Mouse (Mus musculus) layer of hippocampus, adult 9-10 months (tissue): ENCODE results near the gene Aadacl3.

Source experiments
- DNase-seq: peaks from one replicate; pipeline ENCODE4 v3.0.0; 2022; ENCODE audit warnings: low spot score

The Aadacl3 gene

GRCm38 (mm10) chr4:144463656-144464055 is at the start of gene Aadacl3:
Gene Aadacl3 (minus strand): TSS chr4:144463756.
- no peak for DNase-seq

- DNase-seq = no peak
Measured at GRCm38 (mm10) chr4:144506518-144506917, 43.0 kb upstream of the Aadacl3 start.

- DNase-seq = no peak
Measured at GRCm38 (mm10) chr4:144493331-144493730, 29.8 kb upstream of the Aadacl3 start.

GRCm38 (mm10) chr4:144468091-144468490 is 4.5 kb upstream of the Aadacl3 start:
- no peak for DNase-seq

GRCm38 (mm10) chr4:144465206-144465605 is 1.6 kb upstream of the Aadacl3 start:
- no peak for DNase-seq

GRCm38 (mm10) chr4:144453217-144453616 is 10.3 kb downstream of the Aadacl3 start, which contains the start of gene Gm9944:
Gene Gm9944 (minus strand): TSS chr4:144453317.
- DNase-seq = no peak

- DNase-seq = no peak
Measured at GRCm38 (mm10) chr4:144448546-144448945, 15.0 kb downstream of the Aadacl3 start.

- DNase-seq = no peak
Measured at GRCm38 (mm10) chr4:144441582-144441981, 22.0 kb downstream of the Aadacl3 start.

GRCm38 (mm10) chr4:144441095-144441494 is 22.5 kb downstream of the Aadacl3 start:
- DNase-seq = no peak

GRCm38 (mm10) chr4:144438672-144439071 is 24.9 kb downstream of the Aadacl3 start, which contains the start of gene 1700012P22Rik:
Gene 1700012P22Rik (minus strand): TSS chr4:144438772.
- no peak for DNase-seq

- no peak for DNase-seq
Measured at GRCm38 (mm10) chr4:144433216-144433615, 30.3 kb downstream of the Aadacl3 start.

- DNase-seq = no peak
Measured at GRCm38 (mm10) chr4:144430723-144431122, 32.8 kb downstream of the Aadacl3 start.

- no peak for DNase-seq
Measured at GRCm38 (mm10) chr4:144428868-144429267, 34.7 kb downstream of the Aadacl3 start.

GRCm38 (mm10) chr4:144424590-144424989 is 39.0 kb downstream of the Aadacl3 start:
- DNase-seq = no peak

GRCm38 (mm10) chr4:144420644-144421043 is 42.9 kb downstream of the Aadacl3 start:
- DNase-seq = no peak

- DNase-seq = no peak
Measured at GRCm38 (mm10) chr4:144408290-144408689, 55.3 kb downstream of the Aadacl3 start, which contains the start of gene Pramef12. Gene Pramef12 (minus strand): TSS chr4:144408464.

- no peak for DNase-seq
Measured at GRCm38 (mm10) chr4:144406261-144406660, 57.3 kb downstream of the Aadacl3 start.

GRCm38 (mm10) chr4:144404456-144405086 is 59.0 kb downstream of the Aadacl3 start:
- no peak for DNase-seq
